Mouse (Mus musculus) left cerebral cortex, postnatal 10 days (tissue): ENCODE data around the gene Keg1. TPM values are rescaled to one million over a fixed set of nuclear protein-coding genes. Genes with fewer than 3 reads are reported as not detected.

ENCODE experiments used
- DNase-seq, 2 experiments: peaks; one replicate each; pipeline ENCODE4 v3.0.0; 2021 to 2022; ENCODE audit warnings: low spot score in 2 of 2, mixed read lengths in 1 of 2; ENCODE audit errors: extremely low spot score in 1 of 2
- intact Hi-C: fragments of 180-260 bp; cut with DNase I; formaldehyde crosslinking; loops from one replicate; pipeline ENCODE4 v1.15.1; 2025
- total RNA-seq, 2 experiments: library from RNA; stranded (reverse); gene quantifications; 2 replicates each; pipeline ENCODE4 v1.2.3; 2021

Gene Keg1
- total RNA-seq, 2 experiments from 2014 or later = not detected

DNA sequence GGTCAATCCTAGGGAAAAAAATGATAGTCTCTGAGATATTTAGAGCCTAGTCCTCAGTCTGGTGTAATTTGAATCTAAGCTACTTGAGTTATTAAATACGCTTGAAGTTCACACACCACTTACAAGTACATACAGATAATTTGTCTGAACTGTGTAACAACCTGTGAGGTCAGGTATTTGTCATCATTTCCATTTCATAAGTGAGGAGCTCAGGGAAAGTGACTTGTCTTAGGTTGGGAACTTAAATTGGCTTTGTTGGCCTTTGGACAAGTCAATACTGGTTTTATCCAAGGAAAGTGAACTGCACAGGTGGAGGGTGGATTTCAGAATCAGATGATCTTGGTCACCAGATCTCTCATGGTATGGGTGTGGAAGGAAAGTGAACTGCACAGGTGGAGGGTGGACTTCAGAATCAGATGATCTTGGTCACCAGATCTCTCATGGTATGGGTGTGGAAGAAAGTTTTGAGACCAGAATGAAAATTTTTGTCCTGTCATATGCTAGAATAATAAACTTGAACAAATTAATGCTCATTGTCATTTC lies 63.4 kb downstream of the Keg1 start:
- intact Hi-C loops = no loop called here
- no peak for DNase-seq

DNA sequence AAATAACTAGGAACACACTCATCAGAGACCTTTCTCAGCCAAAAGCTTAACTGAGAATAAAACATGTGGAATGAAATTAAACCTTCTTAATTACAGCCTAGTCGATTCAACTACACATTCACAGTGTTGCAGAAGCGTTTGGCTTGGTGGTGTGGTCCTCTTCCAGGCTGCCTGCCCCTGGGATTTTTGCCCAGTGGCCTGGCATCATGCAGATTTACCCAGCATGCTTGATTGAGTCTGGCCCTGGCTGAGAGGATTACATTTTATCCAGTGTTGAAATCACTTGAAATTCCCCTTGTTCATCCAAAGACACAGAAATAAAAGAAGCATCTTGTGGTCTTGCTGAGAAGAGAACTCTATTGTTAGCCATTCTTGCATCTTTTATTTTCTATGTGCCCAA lies 64.1 kb downstream of the Keg1 start:
- intact Hi-C loops = no loop called here
- DNase-seq = peak; percentile 47 to 54

DNA sequence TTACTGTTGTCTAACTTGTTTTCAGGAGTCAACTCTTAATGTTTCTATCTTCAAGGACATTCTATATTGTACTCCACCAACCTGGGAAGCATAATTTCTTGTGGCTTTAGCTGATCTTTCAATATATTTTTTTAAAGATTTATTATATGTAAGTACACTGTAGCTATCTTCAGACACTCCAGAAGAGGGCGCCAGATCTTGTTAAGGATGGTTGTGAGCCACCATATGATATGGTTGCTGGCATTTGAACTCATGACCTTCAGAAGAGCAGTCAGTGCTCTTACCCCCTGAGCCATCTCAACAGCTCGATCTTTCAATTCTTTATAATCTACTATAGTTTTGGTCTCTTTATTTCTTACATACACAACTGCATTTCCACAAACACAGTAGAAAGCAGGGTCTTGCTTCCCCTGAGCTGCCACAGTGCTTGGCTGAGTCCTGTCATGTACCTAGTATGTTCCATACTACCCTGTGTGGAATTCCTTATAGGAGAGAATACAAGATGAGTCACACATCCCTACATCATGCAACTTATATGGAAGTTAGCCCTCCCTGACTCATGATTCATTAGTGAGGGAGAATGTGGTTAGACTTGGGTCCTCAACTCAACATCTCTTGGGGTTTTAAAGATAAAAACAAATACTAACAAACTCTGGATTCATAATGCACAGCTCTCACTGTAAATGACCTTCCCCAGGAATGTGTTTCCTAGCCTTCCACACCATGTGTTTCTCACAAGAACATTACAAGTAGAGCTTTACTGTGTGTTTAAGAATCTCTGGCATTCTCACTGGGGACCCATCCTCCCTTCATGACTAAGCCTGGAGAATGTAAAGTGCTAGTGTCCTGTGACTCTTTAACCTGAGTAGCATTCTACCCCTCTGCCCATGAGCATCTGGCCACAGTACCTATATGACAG lies 66.9 kb downstream of the Keg1 start:
- no peak for DNase-seq
- intact Hi-C loops = no loop called here

DNA sequence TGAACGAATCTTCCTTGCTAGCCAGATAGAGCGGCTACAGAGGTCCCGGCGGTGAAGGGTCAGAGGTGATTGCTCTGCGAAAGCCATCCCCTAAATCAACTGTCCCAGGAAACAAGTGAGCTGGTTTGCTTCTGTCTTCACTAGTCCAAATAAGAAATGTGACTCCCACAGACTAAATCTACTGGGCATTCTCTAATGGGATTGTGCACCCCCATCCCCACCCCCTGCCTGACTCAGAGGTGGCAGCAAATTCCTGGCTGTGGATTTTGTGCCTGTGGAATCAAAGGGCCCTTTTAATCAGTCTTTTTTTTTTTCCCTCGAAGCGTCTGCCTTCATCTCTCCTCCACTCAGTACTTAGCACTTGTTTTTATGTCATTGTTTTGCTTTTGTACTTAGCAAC lies 69.7 kb downstream of the Keg1 start, which contains the start of gene Cntf:
Gene Cntf (minus strand): TSS at position 325 of the 400 bp plus-strand sequence.
- intact Hi-C loops = no loop called here
- no peak for DNase-seq

Other genes starting within 250 kb of the Keg1 start
- 1 to 10 TPM; 4.8 to 5.1 TPM for gene Mpeg1, start 235.0 kb upstream of the Keg1 start, total RNA-seq
- gene Dtx4, start 194.3 kb upstream of the Keg1 start, total RNA-seq = 10 to 100 TPM; 60.3 to 75.4 TPM
- 1 to 10 TPM; 3.7 to 3.9 TPM for gene Fam111a, start 150.0 kb upstream of the Keg1 start, total RNA-seq
- not detected for gene Gm4952, start 95.8 kb upstream of the Keg1 start, total RNA-seq
- gene Glyat, start 62.5 kb upstream of the Keg1 start, total RNA-seq = not detected
- not detected for gene Olfr1442, start 25.3 kb upstream of the Keg1 start, total RNA-seq
- not detected for gene Olfr1443, start 17.7 kb upstream of the Keg1 start, total RNA-seq
- gene Cntf, start 69.8 kb downstream of the Keg1 start, total RNA-seq = 1 to 10 TPM; 1.2 to 2.6 TPM
- 10 to 100 TPM; 73.3 to 74.1 TPM for gene Zfp91, start 100.3 kb downstream of the Keg1 start, total RNA-seq
- 1 to 10 TPM; 1.1 to 1.5 TPM for gene Lpxn, start 100.4 kb downstream of the Keg1 start, total RNA-seq
- not detected for gene Gm5244, start 150.9 kb downstream of the Keg1 start, total RNA-seq
- gene Olfr1444, start 161.5 kb downstream of the Keg1 start, total RNA-seq = not detected
- not detected for gene Olfr1445, start 188.1 kb downstream of the Keg1 start, total RNA-seq
- gene Olfr1446, start 197.7 kb downstream of the Keg1 start, total RNA-seq = not detected
- gene Olfr1447, start 208.0 kb downstream of the Keg1 start, total RNA-seq = not detected
- not detected for gene Olfr1448, start 228.6 kb downstream of the Keg1 start, total RNA-seq
- gene Olfr1449, start 235.1 kb downstream of the Keg1 start, total RNA-seq = not detected